Mouse (Mus musculus) heart, embryonic 13.5 days (tissue): Measurements from ENCODE around the gene Tekt1. TPM values are rescaled to one million over a fixed set of nuclear protein-coding genes. Genes with fewer than 3 reads are reported as not detected.
"Not testable (repeated sequence)": the region's sequence is repeated elsewhere in the genome, so short reads cannot be mapped to it uniquely, and the experiment has no call there.

Source experiments
- ATAC-seq: fragments of 200-750 bp; cut with Nextera tagmentation; 2 replicates; pipeline ENCODE4 v1.8.0; 2017; ENCODE audit warnings: moderate TSS enrichment; ENCODE audit not compliant: insufficient number of reproducible peaks, low FRiP score, low TSS enrichment; ENCODE audit errors: extremely low read depth
- H3K27ac ChIP-seq: fragments of 300-500 bp; sonication (generic); replicated peaks from 2 replicates; pipeline ENCODE4 v1.5.1; 2015; ENCODE audit warnings: moderate library complexity, mild to moderate bottlenecking, inconsistent platforms
- H3K27me3 ChIP-seq: fragments of 300-500 bp; sonication (generic); replicated peaks from 2 replicates; pipeline ENCODE4 v1.6.1; 2015; ENCODE audit warnings: mild to moderate bottlenecking, inconsistent platforms
- H3K36me3 ChIP-seq: fragments of 300-500 bp; sonication (generic); 2 replicates; pipeline ENCODE4 v1.6.1; 2015; ENCODE audit warnings: mild to moderate bottlenecking, inconsistent platforms
- H3K4me1 ChIP-seq: fragments of 300-500 bp; sonication (generic); 2 replicates; pipeline ENCODE4 v1.6.1; 2015; ENCODE audit warnings: inconsistent platforms
- H3K4me2 ChIP-seq: fragments of 300-500 bp; sonication (generic); 2 replicates; pipeline ENCODE4 v1.6.1; 2015; ENCODE audit warnings: inconsistent platforms, mild to moderate bottlenecking, moderate library complexity
- H3K4me3 ChIP-seq: fragments of 300-500 bp; sonication (generic); 2 replicates; pipeline ENCODE4 v1.5.1; 2015; ENCODE audit warnings: moderate library complexity, mild to moderate bottlenecking, inconsistent platforms
- H3K9ac ChIP-seq: fragments of 300-500 bp; sonication (generic); 2 replicates; pipeline ENCODE4 v1.6.1; 2015; ENCODE audit warnings: inconsistent platforms, mild to moderate bottlenecking, moderate library complexity
- H3K9me3 ChIP-seq: fragments of 300-500 bp; sonication (generic); 2 replicates; pipeline ENCODE4 v1.6.1; 2016; ENCODE audit warnings: inconsistent platforms
- WGBS: fragments of 180-500 bp; shearing (Covaris S2); methylation state at CpG from one replicate; pipeline ENCODE4 v1.1.7; 2015; ENCODE audit warnings: mixed read lengths; 5-methylcytosine and 5-hydroxymethylcytosine counted together
- polyA plus RNA-seq: library from polyadenylated mRNA; unstranded; fragments of >200 nt; fragmentation: Nextera tagmentation; extraction: Ambion mirVana; gene quantifications from 2 replicates; pipeline ENCODE4 v1.2.1, GENCODE M21; 2015

Gene Tekt1
- polyA plus RNA-seq, 1 experiment from 2014 or later: 0.47 TPM

DNA sequence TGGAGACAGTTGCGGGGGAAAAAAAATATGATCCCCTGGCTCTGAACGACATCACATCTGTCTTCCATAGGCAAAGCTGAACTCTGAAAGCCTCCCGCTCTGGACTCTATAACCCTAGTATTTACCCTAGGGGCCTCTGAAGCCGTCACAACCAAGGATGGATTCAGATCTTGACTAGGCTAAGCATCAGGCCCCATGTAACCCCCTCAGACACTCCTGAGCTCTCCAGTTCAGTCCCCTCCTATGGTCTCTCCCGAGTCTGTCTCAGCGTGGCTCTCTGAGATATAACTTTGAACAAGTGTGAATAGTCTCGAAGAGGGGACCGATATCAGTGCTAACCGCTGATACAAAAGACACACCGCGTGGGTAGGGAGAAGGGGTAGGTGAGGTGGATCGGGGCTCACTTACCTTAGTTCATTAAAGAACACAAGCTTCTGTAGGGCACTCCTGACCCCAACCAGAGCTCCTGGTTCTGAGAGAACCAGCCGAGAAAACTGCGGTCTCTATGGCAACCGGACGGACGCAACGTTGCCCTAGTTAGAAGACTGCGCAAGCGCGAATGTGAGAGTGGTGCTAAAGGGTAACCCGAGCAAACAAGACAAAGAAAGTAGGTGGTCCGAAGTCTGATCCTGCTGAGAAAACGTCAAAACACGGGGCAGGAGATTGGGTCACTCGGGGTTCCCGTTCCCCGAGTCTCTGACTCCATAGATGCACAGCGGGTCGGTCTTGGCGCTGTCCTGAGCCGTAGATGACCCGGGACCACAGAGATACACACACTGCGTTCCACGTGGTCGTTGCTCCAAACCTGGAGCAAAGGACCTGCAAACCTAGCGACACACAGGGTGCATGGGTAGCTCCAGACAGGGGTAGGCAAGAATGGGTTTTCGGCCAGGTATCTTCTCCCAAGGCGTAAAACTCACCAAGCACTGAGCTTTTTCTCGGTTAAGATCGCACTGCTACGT, 576 bp downstream of the Tekt1 start:
- 10% methylated on average over 42 of the region's 42 CpGs for WGBS
- H3K4me1 ChIP-seq: peaks cover 20% of the 10 kb centered on the region
- H3K9me3 ChIP-seq: no peaks in the 10 kb centered on the region
- H3K4me2 ChIP-seq: peak overlapping the region; percentile 92
- no peaks in the 10 kb centered on the region for H3K27me3 ChIP-seq
- peak overlapping the region; percentile 57 for H3K4me3 ChIP-seq
- H3K9ac ChIP-seq: peak overlapping the region; percentile 78
- H3K36me3 ChIP-seq: no peaks in the 10 kb centered on the region
- no peak overlapping the region for H3K27ac ChIP-seq
- ATAC-seq: no peak

DNA sequence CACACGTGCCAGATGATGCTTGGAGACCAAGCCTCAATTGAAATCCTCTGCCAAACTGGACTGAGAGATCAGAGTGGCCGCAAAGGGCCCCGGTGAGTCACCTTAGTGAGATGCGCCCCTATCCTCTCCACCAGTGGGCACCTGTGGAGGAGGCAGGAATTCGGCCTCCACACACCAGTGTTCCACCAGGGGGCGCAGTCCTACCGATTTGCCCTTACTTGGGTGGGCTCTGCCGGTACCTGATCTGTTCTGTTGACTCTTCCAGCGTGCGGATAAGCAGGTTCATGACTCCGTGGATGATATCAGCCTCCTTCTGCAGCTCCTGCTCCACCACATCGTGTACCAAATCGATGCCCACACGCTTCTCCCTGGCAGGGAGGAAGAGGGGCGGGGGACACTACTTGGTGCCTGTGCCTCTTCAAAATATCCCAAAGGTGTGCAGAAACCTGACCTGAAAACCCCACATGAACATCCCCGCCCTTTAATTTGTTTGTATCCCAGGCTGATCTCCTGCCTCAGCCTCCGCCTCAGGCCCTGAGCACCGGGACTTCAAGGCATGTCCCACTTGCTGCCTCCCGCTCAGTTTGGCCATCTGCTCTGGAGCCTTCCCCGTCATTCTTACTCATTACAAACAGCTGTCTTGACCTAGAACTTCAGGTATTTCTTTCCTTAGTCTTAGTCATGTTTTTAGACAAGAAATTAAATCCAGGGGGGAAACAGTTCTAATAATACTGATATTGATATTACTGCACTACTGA, 7.1 kb downstream of the Tekt1 start:
- Histone ChIP-seq H3K27ac (no peak overlapping the region), H3K27me3 (no peaks in the 10 kb centered on the region), H3K4me2 (peak overlapping the region; percentile 63), H3K9me3 (no peaks in the 10 kb centered on the region), H3K4me3 (peak overlapping the region; percentile 21), H3K4me1 (no peaks in the 10 kb centered on the region), H3K36me3 (no peaks in the 10 kb centered on the region), H3K9ac (peak overlapping the region; percentile 38)
- WGBS: 23% methylated on average over 20 of the region's 20 CpGs
- ATAC-seq: no peak; the same call in 1 of the 2 replicates

- H3K4me3 ChIP-seq: no peak overlapping the region
- H3K9me3 ChIP-seq: no peaks in the 10 kb centered on the region
- H3K4me2 ChIP-seq: no peak overlapping the region
- no peak for ATAC-seq
- no peak overlapping the region for H3K9ac ChIP-seq
- H3K27me3 ChIP-seq: no peaks in the 10 kb centered on the region
- no peaks in the 10 kb centered on the region for H3K4me1 ChIP-seq
- 70% methylated on average over 3 of the region's 3 CpGs for WGBS
- no peaks in the 10 kb centered on the region for H3K36me3 ChIP-seq
- H3K27ac ChIP-seq: no peak overlapping the region
These were observed 9.1 kb downstream of the Tekt1 start for GRCm38 (mm10) chr11:72353186-72353585.

DNA sequence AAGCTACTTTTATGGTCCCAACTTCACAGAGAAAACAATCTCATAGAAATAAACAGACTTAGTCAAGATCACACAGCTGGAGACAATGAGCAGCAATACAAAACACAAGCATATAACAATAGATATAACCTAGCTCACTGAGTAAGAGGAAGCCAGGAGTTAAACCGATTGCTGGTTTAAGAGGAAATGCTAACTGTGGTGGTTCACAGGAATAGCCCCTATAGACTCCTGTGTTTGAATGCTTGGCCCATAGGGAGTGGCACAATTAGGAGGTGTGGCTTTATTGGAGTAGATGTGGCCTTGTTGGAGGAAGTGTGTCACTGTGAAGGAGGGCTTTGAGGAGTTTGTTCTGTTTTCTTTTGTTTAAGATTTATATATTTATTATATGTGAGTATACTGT, 10.0 kb downstream of the Tekt1 start:
- no peak for ATAC-seq
- no peak overlapping the region for H3K4me3 ChIP-seq
- H3K4me2 ChIP-seq: no peak overlapping the region
- H3K36me3 ChIP-seq: no peaks in the 10 kb centered on the region
- H3K9ac ChIP-seq: no peak overlapping the region
- no peak overlapping the region for H3K27ac ChIP-seq
- no peaks in the 10 kb centered on the region for H3K4me1 ChIP-seq
- no peaks in the 10 kb centered on the region for H3K27me3 ChIP-seq
- WGBS: 74% methylated on average over 1 of the region's 1 CpGs
- no peaks in the 10 kb centered on the region for H3K9me3 ChIP-seq

GRCm38 (mm10) chr11:72349652-72350051, 12.6 kb downstream of the Tekt1 start:
- no peaks in the 10 kb centered on the region for H3K9me3 ChIP-seq
- H3K4me3 ChIP-seq: no peak overlapping the region
- H3K27me3 ChIP-seq: no peaks in the 10 kb centered on the region
- H3K27ac ChIP-seq: no peak overlapping the region
- no peaks in the 10 kb centered on the region for H3K36me3 ChIP-seq
- WGBS: 66% methylated on average over 4 of the region's 4 CpGs
- H3K4me2 ChIP-seq: no peak overlapping the region
- ATAC-seq: no peak
- no peak overlapping the region for H3K9ac ChIP-seq
- H3K4me1 ChIP-seq: no peaks in the 10 kb centered on the region

- no peak for ATAC-seq
These were observed 13.2 kb downstream of the Tekt1 start for GRCm38 (mm10) chr11:72349016-72349415.

GRCm38 (mm10) chr11:72348563-72348962, 13.7 kb downstream of the Tekt1 start:
- H3K4me2 ChIP-seq: no peak overlapping the region
- no peak overlapping the region for H3K4me3 ChIP-seq
- H3K36me3 ChIP-seq: no peaks in the 10 kb centered on the region
- no peaks in the 10 kb centered on the region for H3K4me1 ChIP-seq
- H3K9ac ChIP-seq: no peak overlapping the region
- 49% methylated on average over 10 of the region's 10 CpGs for WGBS
- no peak for ATAC-seq
- no peak overlapping the region for H3K27ac ChIP-seq
- H3K9me3 ChIP-seq: no peaks in the 10 kb centered on the region
- H3K27me3 ChIP-seq: no peaks in the 10 kb centered on the region

More at GRCm38 (mm10) chr11:72349016-72349415, 13.2 kb downstream of the Tekt1 start:
- no peak overlapping the region for H3K4me3 ChIP-seq
- no peaks in the 10 kb centered on the region for H3K36me3 ChIP-seq
- H3K9ac ChIP-seq: no peak overlapping the region
- no peaks in the 10 kb centered on the region for H3K27me3 ChIP-seq
- no peaks in the 10 kb centered on the region for H3K9me3 ChIP-seq
- whole genome bisulfite sequencing: 55% methylated on average over 8 of the region's 8 CpGs
- H3K27ac ChIP-seq: no peak overlapping the region
- H3K4me1 ChIP-seq: no peaks in the 10 kb centered on the region
- H3K4me2 ChIP-seq: no peak overlapping the region

- H3K4me3 ChIP-seq: no peak overlapping the region
- 84% methylated on average over 11 of the region's 11 CpGs for WGBS
- H3K36me3 ChIP-seq: no peaks in the 10 kb centered on the region
- no peak overlapping the region for H3K4me2 ChIP-seq
- no peaks in the 10 kb centered on the region for H3K4me1 ChIP-seq
- ATAC-seq: no peak
- H3K27me3 ChIP-seq: peaks cover 8% of the 10 kb centered on the region; the same call in 1 of the 2 replicates
- no peaks in the 10 kb centered on the region for H3K9me3 ChIP-seq
- H3K9ac ChIP-seq: 0 out of 2 replicates have a peak overlapping the region, but pooled peaks have one; percentile 5
- no peak overlapping the region for H3K27ac ChIP-seq
These were observed 17.8 kb downstream of the Tekt1 start for GRCm38 (mm10) chr11:72344486-72344885.

GRCm38 (mm10) chr11:72343904-72344303, 18.3 kb downstream of the Tekt1 start:
- Histone ChIP-seq H3K27me3 (peaks cover 8% of the 10 kb centered on the region; the same call in 1 of the 2 replicates), H3K36me3 (no peaks in the 10 kb centered on the region), H3K9me3 (no peaks in the 10 kb centered on the region), H3K9ac (0 out of 2 replicates have a peak overlapping the region, but pooled peaks have one; percentile 5), H3K4me3 (no peak overlapping the region), H3K27ac (no peak overlapping the region), H3K4me2 (0 out of 2 replicates have a peak overlapping the region, but pooled peaks have one; percentile 18), H3K4me1 (no peaks in the 10 kb centered on the region)
- ATAC-seq: no peak
- 18% methylated on average over 8 of the region's 8 CpGs for WGBS

DNA sequence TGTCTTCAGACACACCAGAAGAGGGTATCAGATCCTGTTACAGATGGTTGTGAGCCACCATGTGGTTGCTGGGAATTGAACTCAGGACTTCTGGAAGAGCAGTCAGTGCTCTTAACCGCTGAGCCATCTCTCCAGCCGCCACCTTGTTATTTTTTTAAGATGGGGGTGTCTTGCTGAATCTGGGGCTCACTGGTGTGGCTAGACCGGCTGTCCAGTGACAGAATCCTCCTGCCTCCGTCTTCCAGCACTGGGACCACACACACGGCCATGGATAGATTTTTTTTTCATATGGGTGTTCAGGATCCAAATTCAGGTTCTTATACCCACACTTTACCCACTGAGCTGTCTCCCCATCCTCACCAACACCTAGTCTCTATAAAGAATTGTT, 19.0 kb downstream of the Tekt1 start:
- not testable (repeated sequence) for H3K36me3 ChIP-seq, H3K27me3 ChIP-seq, H3K4me2 ChIP-seq, H3K9ac ChIP-seq, H3K4me1 ChIP-seq, ATAC-seq, H3K27ac ChIP-seq, H3K9me3 ChIP-seq, H3K4me3 ChIP-seq
- WGBS: 83% methylated on average over 5 of the region's 5 CpGs

DNA sequence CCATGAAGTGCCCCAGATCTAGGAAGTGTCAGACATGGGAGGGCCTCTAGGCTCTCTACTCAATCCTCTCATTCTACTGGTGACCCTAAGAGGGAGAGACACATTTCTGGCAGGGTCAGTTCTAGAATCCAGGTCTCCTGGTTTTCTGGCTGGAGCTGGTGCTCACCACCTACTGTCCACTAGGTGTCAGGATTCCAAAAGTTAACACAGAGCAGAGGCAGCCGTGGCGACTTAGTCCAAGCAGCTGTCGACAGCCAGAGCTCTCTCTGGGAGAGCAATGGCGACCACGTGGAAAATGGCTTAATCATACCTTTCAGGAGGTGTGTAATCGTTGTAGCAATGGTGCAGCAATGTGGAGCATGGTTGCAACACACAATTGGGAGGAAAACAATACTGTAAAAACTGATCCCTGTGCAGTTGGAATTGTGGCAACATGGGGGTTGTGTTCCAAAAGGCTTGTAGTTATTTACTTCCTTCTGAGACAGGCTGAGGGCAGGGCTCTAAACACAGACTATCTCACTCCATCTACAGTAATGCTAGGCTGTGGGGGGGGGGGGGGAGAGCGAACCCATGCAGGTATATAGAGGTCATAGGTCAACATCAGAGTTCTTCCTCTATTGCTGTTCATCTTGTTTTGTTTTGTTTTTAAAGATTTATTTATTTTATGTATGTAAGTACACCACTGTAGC, 19.5 kb downstream of the Tekt1 start:
- Histone ChIP-seq H3K9me3 (no peaks in the 10 kb centered on the region), H3K4me3 (no peak overlapping the region), H3K4me2 (peak overlapping the region; percentile 8; the same call in 1 of the 2 replicates), H3K36me3 (no peaks in the 10 kb centered on the region), H3K27me3 (peaks cover 8% of the 10 kb centered on the region; the same call in 1 of the 2 replicates), H3K27ac (no peak overlapping the region), H3K9ac (no peak overlapping the region), H3K4me1 (no peaks in the 10 kb centered on the region)
- 11% methylated on average over 7 of the region's 7 CpGs for WGBS
- ATAC-seq: no peak
